Mouse (Mus musculus) myocyte (in vitro differentiated cells): ENCODE measurements at regions not wholly inside any gene's neighbourhood (a gene's known extent, or its start where the extent isn't known, plus 50 kb on each side); places are given as distances from the start of the nearest gene placed in this dataset.

ENCODE experiments used
- H3K27me3 ChIP-seq: one replicate; pipeline ENCODE4 v1.6.1; 2011; ENCODE audit not compliant: control insufficient read depth, insufficient read depth, insufficient read length
- H3K36me3 ChIP-seq: one replicate; pipeline ENCODE4 v1.6.1; 2011; ENCODE audit not compliant: control insufficient read depth, insufficient read depth
- H3K4me2 ChIP-seq: one replicate; pipeline ENCODE4 v1.6.1; 2011; ENCODE audit warnings: low read depth, control low read depth
- H3K4me3 ChIP-seq: one replicate; pipeline ENCODE4 v1.5.1; 2011; ENCODE audit warnings: mild to moderate bottlenecking, control low read depth, moderate library complexity
- H3K79me2 ChIP-seq: one replicate; pipeline ENCODE4 v1.6.1; 2011; ENCODE audit not compliant: control insufficient read depth, insufficient read depth
- H3ac ChIP-seq: one replicate; pipeline ENCODE4 v1.6.1; 2011; ENCODE audit not compliant: control insufficient read depth, insufficient read length
- CEBPB ChIP-seq: IDR thresholded peaks from 2 replicates; pipeline ENCODE4 v1.6.1; 2011; ENCODE audit warnings: mild to moderate bottlenecking, moderate library complexity; ENCODE audit not compliant: poor library complexity, insufficient read depth, severe bottlenecking
- E2F4 ChIP-seq: IDR thresholded peaks from one replicate; pipeline ENCODE4 v1.6.1; 2011; ENCODE audit warnings: mild to moderate bottlenecking, control low read depth, moderate library complexity; ENCODE audit not compliant: insufficient read depth
- MAX ChIP-seq: IDR thresholded peaks from one replicate; pipeline ENCODE4 v1.6.1; 2011; ENCODE audit warnings: low read depth, mild to moderate bottlenecking, control low read depth
- MYOD1 ChIP-seq, 3 experiments: IDR thresholded peaks; one replicate each; pipeline ENCODE4 v1.6.1; 2011; ENCODE audit warnings: control low read depth in 2 of 3, low read depth in 2 of 3, mild to moderate bottlenecking in 2 of 3, moderate library complexity in 1 of 3; ENCODE audit not compliant: insufficient read length in 2 of 3, control insufficient read depth in 1 of 3
- MYOG ChIP-seq, 3 experiments: IDR thresholded peaks; one replicate each; pipeline ENCODE4 v1.6.1; 2011; ENCODE audit warnings: control low read depth in 2 of 3, low read depth in 2 of 3, mild to moderate bottlenecking in 2 of 3; ENCODE audit not compliant: insufficient read length in 2 of 3, control insufficient read depth in 1 of 3, insufficient read depth in 1 of 3
- POLR2A ChIP-seq: IDR thresholded peaks from one replicate; pipeline ENCODE4 v1.6.1; 2011; ENCODE audit warnings: low read depth, mild to moderate bottlenecking, control low read depth, moderate library complexity; ENCODE audit not compliant: insufficient read length
- POLR2AphosphoS2 ChIP-seq: IDR thresholded peaks from one replicate; pipeline ENCODE4 v1.6.1; 2011; ENCODE audit warnings: low read depth, control low read depth; ENCODE audit not compliant: insufficient read length
- REST ChIP-seq: IDR thresholded peaks from one replicate; pipeline ENCODE4 v1.6.1; 2011; ENCODE audit warnings: mild to moderate bottlenecking, control low read depth, moderate library complexity; ENCODE audit not compliant: insufficient read depth, insufficient read length
- SRF ChIP-seq: IDR thresholded peaks from one replicate; pipeline ENCODE4 v1.6.1; 2011; ENCODE audit warnings: low read depth; ENCODE audit not compliant: control insufficient read depth, insufficient read length
- TCF12 ChIP-seq: IDR thresholded peaks from one replicate; pipeline ENCODE4 v1.6.1; 2011; ENCODE audit warnings: mild to moderate bottlenecking, control low read depth; ENCODE audit not compliant: poor library complexity, insufficient read depth, severe bottlenecking
- TCF3 ChIP-seq: IDR thresholded peaks from one replicate; pipeline ENCODE4 v1.6.1; 2011; ENCODE audit warnings: low read depth, control low read depth; ENCODE audit not compliant: insufficient read length
- USF1 ChIP-seq: IDR thresholded peaks from one replicate; pipeline ENCODE4 v1.6.1; 2011; ENCODE audit warnings: low read depth, mild to moderate bottlenecking, control low read depth, moderate library complexity

DNA sequence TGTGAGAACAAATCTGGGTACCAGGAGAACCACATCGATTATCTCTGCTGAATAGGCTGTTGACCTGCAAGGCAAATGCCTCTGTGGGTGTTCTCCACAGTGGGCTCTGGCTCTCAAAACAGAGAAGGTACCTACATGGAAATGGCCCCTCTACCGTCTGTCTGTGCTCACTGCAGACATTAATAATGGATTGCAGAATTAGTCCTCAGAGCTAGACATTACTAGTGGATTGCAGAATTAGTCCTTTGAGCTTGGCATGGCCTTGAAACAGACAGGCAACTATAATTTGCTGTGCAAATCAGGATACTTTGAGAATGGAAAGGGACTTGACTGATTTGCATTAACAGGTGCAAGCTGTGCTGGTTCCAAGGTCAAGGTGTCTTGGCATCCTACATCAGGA is 77.3 kb upstream of the Gm26897 start:
- Histone ChIP-seq H3K27me3 (peaks cover 51% of the 10 kb centered on the region), H3K4me2 (no peak overlapping the region), H3K79me2 (no peaks in the 10 kb centered on the region), H3K36me3 (no peaks in the 10 kb centered on the region), H3ac (no peak overlapping the region), H3K4me3 (no peak overlapping the region)
- TF ChIP-seq MYOD1 (IDR thresholded peaks at IDR 0.05; ENCODE audit: control insufficient read depth in 1 of 3, insufficient read length in 2 of 3, low read depth in 2 of 3) (no peak), POLR2A (no peak), USF1 (no peak), CEBPB (no peak), SRF (no peak), TCF3 (no peak), MYOG (IDR thresholded peaks at IDR 0.05; ENCODE audit: control insufficient read depth in 1 of 3, insufficient read depth in 1 of 3, insufficient read length in 2 of 3, low read depth in 2 of 3) (no peak), REST (no peak), TCF12 (no peak), POLR2AphosphoS2 (no peak), MAX (no peak), E2F4 (no peak)

DNA sequence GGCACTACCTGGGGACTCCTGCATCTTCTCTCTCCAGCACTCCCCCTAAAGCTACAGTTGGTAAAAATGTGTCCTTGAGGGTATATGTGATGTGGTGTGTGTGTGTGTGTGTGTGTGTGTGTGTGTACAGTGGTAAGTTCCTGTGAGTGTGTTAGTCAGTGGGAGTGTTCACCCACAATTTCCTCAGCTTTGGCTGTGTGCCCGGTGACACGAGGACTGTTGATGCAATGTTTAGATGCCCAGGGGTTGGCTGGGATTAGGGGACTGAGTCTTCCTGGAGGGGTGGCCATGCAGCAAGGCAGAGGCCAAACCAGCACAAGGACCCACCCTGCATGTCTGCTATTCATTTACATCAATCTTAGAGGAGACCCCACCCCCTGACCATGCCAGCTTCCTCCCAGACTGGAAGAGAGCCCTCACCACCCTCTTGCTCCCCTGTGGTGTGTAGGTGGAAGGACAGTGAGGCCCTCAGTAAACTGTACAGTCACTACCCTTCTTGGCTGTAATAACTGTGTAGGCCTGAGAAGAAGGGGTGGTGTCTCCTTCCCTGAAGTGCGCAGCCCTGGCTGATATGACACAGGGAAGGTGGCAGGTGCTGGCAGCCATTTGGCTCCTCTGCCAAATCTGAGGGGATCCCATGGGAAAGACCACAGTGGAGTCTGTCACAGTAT is 75.8 kb upstream of the Gm26897 start:
- Histone ChIP-seq H3ac (no peak overlapping the region), H3K4me2 (no peak overlapping the region), H3K36me3 (no peaks in the 10 kb centered on the region), H3K4me3 (no peak overlapping the region), H3K79me2 (no peaks in the 10 kb centered on the region), H3K27me3 (peaks cover 50% of the 10 kb centered on the region)
- TF ChIP-seq POLR2AphosphoS2 (no peak), TCF12 (no peak), MYOD1 (IDR thresholded peaks at IDR 0.05; ENCODE audit: control insufficient read depth in 1 of 3, insufficient read length in 2 of 3, low read depth in 2 of 3) (no peak), REST (no peak), CEBPB (no peak), POLR2A (no peak), E2F4 (no peak), SRF (no peak), USF1 (no peak), MAX (no peak), MYOG (IDR thresholded peaks at IDR 0.05; ENCODE audit: control insufficient read depth in 1 of 3, insufficient read depth in 1 of 3, insufficient read length in 2 of 3, low read depth in 2 of 3) (no peak), TCF3 (no peak)

DNA sequence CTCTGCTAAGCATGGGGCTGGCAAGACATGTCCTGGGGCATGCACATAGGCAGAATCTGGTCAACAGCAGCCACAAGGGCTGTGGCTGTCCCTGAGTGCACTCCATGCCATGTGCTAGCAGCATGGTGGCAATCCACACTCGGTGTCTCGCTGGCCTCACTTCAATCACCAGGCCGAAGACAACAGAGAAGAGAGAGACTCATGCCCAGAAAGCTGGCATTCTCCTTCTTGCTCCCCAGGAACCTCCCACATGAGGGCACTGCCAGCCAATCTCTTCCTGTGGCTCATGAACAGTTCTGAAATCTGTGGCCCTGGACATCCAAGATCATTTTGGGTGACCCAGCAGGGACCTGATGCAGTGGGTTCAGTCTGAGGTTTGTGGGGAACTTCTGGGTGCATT is 74.5 kb upstream of the Gm26897 start:
- H3ac ChIP-seq, result no peak overlapping the region
- H3K79me2 ChIP-seq, result no peaks in the 10 kb centered on the region
- H3K4me3 ChIP-seq, result no peak overlapping the region
- no peak for TF ChIP-seq TCF12
- TF ChIP-seq USF1, result no peak
- TF ChIP-seq POLR2A, result no peak
- no peak for TF ChIP-seq MYOD1 (IDR thresholded peaks at IDR 0.05; ENCODE audit: control insufficient read depth in 1 of 3, insufficient read length in 2 of 3, low read depth in 2 of 3)
- no peak for TF ChIP-seq REST
- no peak for TF ChIP-seq E2F4
- no peak for TF ChIP-seq MAX
- no peak for TF ChIP-seq TCF3
- H3K4me2 ChIP-seq, result no peak overlapping the region
- H3K36me3 ChIP-seq, result no peaks in the 10 kb centered on the region
- peaks cover 55% of the 10 kb centered on the region for H3K27me3 ChIP-seq

DNA sequence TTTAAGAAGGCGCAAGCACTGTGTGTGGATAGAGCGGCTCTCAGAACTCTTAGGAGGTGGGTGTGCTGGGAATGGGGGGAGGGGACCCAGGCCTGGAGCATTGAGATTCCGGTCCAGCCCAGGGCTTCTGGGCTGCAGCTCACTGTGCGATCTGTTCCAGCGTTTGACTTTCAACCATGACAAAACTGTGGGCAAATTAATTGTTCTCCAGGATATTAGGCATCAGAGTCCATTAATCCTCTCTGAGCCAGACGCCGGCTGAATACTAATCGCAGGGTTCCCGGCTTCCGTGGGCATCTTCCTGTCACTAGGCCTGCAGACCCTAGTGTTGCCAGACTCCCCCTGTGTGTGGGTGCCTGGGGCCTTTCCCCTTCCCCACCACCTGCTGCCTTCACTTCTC is 73.3 kb upstream of the Gm26897 start:
- Histone ChIP-seq H3K4me2 (no peak overlapping the region), H3ac (no peak overlapping the region), H3K36me3 (no peaks in the 10 kb centered on the region), H3K27me3 (peaks cover 60% of the 10 kb centered on the region), H3K4me3 (no peak overlapping the region), H3K79me2 (no peaks in the 10 kb centered on the region)
- no peak for TF ChIP-seq MYOG (IDR thresholded peaks at IDR 0.05; ENCODE audit: control insufficient read depth in 1 of 3, insufficient read depth in 1 of 3, insufficient read length in 2 of 3, low read depth in 2 of 3)
- TF ChIP-seq SRF, result no peak
- no peak for TF ChIP-seq MAX
- no peak for TF ChIP-seq MYOD1 (IDR thresholded peaks at IDR 0.05; ENCODE audit: control insufficient read depth in 1 of 3, insufficient read length in 2 of 3, low read depth in 2 of 3)
- no peak for TF ChIP-seq POLR2AphosphoS2
- TF ChIP-seq REST, result no peak
- TF ChIP-seq E2F4, result no peak
- no peak for TF ChIP-seq TCF12
- TF ChIP-seq CEBPB, result no peak
- no peak for TF ChIP-seq USF1
- TF ChIP-seq TCF3, result no peak
- TF ChIP-seq POLR2A, result no peak

DNA sequence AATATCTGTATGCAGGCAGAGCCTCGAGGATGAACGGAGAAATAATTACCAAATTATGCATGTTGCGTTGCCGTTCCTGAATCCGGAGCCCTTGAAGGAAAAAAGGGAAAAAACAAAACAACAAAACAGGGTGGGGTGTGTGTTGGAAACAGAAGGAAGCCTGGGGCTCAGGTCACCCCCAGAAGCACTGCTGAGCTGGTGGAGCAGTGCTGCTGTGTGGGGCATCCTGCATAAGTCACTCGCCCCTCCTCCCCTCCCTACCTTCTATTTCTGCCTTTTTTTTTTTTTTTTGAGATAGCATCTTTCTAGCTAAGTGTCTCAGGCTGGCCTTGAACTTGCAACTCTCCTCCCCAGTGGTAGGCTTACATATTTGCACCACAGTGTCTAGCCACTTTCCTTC is 72.8 kb upstream of the Gm26897 start:
- Histone ChIP-seq H3K79me2 (no peaks in the 10 kb centered on the region), H3ac (no peak overlapping the region), H3K4me3 (no peak overlapping the region), H3K27me3 (peaks cover 65% of the 10 kb centered on the region), H3K4me2 (no peak overlapping the region), H3K36me3 (no peaks in the 10 kb centered on the region)
- TF ChIP-seq SRF, result no peak
- TF ChIP-seq TCF12, result no peak
- TF ChIP-seq POLR2AphosphoS2, result no peak
